Mouse (Mus musculus) natural killer cell, adult 2 months (primary cell): ENCODE data around the gene Selp.

Source experiments
- DNase-seq, 2 experiments: peaks; one replicate each; pipeline ENCODE4 v3.0.0; 2022; ENCODE audit warnings: low spot score in 2 of 2

Selp gene

GRCm38 (mm10) chr1:164117869-164118268 lies 2.8 kb downstream of the Selp start:
- DNase-seq = no peak

GRCm38 (mm10) chr1:164119892-164120776 lies 5.1 kb downstream of the Selp start:
- no peak for DNase-seq

GRCm38 (mm10) chr1:164120777-164121158 lies 5.7 kb downstream of the Selp start:
- no peak for DNase-seq

- no peak for DNase-seq
Measured at GRCm38 (mm10) chr1:164123836-164124235, 8.8 kb downstream of the Selp start.

- no peak for DNase-seq
Measured at GRCm38 (mm10) chr1:164130013-164130412, 14.9 kb downstream of the Selp start.

- DNase-seq = no peak
Measured at GRCm38 (mm10) chr1:164132609-164133008, 17.5 kb downstream of the Selp start.

- peak; percentile 19 to 56 for DNase-seq
Measured at GRCm38 (mm10) chr1:164134101-164134500, 19.0 kb downstream of the Selp start.

GRCm38 (mm10) chr1:164135360-164135759 lies 20.3 kb downstream of the Selp start:
- peak; percentile 81 to 86 for DNase-seq

GRCm38 (mm10) chr1:164135960-164136359 lies 20.9 kb downstream of the Selp start:
- peak; percentile 90 to 94 for DNase-seq

- peak; percentile 45 to 66 for DNase-seq
Measured at GRCm38 (mm10) chr1:164136636-164137035, 21.6 kb downstream of the Selp start.

- peak; percentile 86 to 90 for DNase-seq
Measured at GRCm38 (mm10) chr1:164138365-164139130, 23.5 kb downstream of the Selp start.

GRCm38 (mm10) chr1:164139464-164139863 lies 24.4 kb downstream of the Selp start:
- peak in 1 of 2 experiments; percentile 5 for DNase-seq

- DNase-seq = peak; percentile 33 to 56
Measured at GRCm38 (mm10) chr1:164149083-164149482, 34.0 kb downstream of the Selp start.

- DNase-seq = no peak
Measured at GRCm38 (mm10) chr1:164151387-164152088, 36.5 kb downstream of the Selp start, which contains the start of gene F5. F5 (plus strand) TSS chr1:164151838.

- DNase-seq = no peak
Measured at GRCm38 (mm10) chr1:164152836-164153235, 37.8 kb downstream of the Selp start.

GRCm38 (mm10) chr1:164154983-164155382 lies 39.9 kb downstream of the Selp start:
- no peak for DNase-seq

GRCm38 (mm10) chr1:164158571-164158970 lies 43.5 kb downstream of the Selp start:
- DNase-seq = no peak

- no peak for DNase-seq
Measured at GRCm38 (mm10) chr1:164159781-164160180, 44.7 kb downstream of the Selp start.

- no peak for DNase-seq
Measured at GRCm38 (mm10) chr1:164162745-164163144, 47.7 kb downstream of the Selp start.

- DNase-seq = no peak
Measured at GRCm38 (mm10) chr1:164168818-164169217, 53.8 kb downstream of the Selp start.

GRCm38 (mm10) chr1:164170434-164170833 lies 55.4 kb downstream of the Selp start:
- no peak for DNase-seq

GRCm38 (mm10) chr1:164173145-164173544 lies 58.1 kb downstream of the Selp start:
- no peak for DNase-seq
